Mouse (Mus musculus): Measurements from ENCODE around the gene Ly6g6c. TPM values are rescaled to one million over a fixed set of nuclear protein-coding genes. Genes with fewer than 3 reads are reported as not detected.

Gene Ly6g6c
- polyA plus RNA-seq, 1 experiment from 2014 or later, result not detected

DNA sequence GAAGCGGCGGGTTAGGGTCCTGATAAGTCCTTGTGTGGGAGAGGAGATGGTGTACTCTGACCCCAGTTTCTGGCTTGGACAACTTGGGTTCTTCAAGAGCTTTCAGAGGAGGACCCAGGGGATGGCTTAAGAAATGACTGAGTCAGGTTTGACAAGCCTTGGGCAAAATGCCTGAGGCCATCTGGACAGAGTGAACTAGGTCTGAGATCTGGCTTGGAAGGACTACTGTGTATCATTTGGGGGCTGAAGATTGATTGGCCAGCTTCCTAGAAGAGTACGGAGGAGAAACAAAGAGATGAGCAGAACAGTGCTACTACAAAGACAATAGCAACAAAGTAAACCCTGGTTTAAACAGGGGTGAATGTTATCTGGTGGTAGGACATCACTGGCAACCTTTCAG, 1.7 kb upstream of the Ly6g6c start:
- H3K4me3 ChIP-seq, result no peak overlapping the region
- H3K4me2 ChIP-seq (replicated peaks), result no peak overlapping the region
- no peak overlapping the region for H3K9ac ChIP-seq (replicated peaks)
- no peak for ATAC-seq (ENCODE audit: low FRiP score, low read depth)
- peaks cover 43% of the 10 kb centered on the region for H3K4me1 ChIP-seq
- no peaks in the 10 kb centered on the region for H3K9me3 ChIP-seq
- WGBS, result 90% methylated on average over 3 of the region's 3 CpGs
- peaks cover 32% of the 10 kb centered on the region for H3K36me3 ChIP-seq
- H3K27me3 ChIP-seq, result peaks cover 48% of the 10 kb centered on the region
- no peak overlapping the region for H3K27ac ChIP-seq (replicated peaks)

DNA sequence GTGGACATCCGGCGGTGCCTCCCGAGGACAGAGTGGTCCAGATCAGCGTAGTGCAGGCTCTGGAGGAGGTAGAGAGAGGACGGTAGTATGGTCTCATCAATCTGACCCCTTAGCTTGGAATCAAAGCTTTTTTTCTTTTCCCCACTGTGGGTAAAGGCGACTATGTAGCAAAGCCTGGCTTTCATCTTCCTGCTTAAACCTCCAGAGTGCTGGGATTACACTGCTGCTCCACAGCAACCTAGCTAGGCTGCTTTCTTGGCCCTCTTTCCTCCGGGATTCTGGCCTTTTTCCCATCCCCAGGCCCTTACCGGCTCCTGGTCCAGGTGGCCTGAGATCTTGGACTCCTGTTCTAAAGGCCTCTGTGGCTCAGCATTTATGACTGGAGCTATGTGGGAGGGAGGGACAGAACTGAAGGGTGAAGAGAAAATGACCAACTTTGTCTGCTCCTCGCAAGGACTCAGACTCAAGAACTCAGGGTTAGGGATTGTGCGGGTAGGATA, 760 bp upstream of the Ly6g6c start:
- peaks cover 41% of the 10 kb centered on the region for H3K4me1 ChIP-seq
- no peaks in the 10 kb centered on the region for H3K9me3 ChIP-seq
- no peak for ATAC-seq (ENCODE audit: low FRiP score, low read depth)
- H3K9ac ChIP-seq (replicated peaks), result peak overlapping the region; percentile 47
- peak overlapping the region; percentile 55 for H3K4me2 ChIP-seq (replicated peaks)
- peaks cover 32% of the 10 kb centered on the region for H3K36me3 ChIP-seq
- 38% methylated on average over 10 of the region's 10 CpGs for WGBS
- H3K27me3 ChIP-seq, result peaks cover 48% of the 10 kb centered on the region
- no peak overlapping the region for H3K4me3 ChIP-seq
- peak overlapping the region; percentile 22; the same call in 1 of the 2 replicates for H3K27ac ChIP-seq (replicated peaks)

DNA sequence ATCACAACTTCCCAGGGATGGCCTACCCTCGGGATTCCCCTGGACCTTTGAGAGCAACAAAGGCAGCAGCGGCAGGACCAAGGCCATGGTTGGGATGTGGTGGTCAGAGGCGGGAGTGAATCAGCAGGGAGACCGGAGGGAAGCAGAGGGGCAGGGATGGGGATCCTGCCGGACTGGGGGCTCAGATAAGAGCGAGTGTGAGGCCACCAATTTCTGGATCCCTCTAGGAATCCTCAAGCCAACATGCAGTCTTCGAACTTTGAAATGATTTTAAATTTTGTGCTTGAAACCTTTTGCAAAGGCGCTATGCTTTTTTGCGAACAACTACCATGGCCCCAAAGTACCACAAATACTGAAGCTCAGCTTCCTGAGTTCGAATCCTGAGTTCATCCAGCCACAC, 896 bp downstream of the Ly6g6c start, which contains the start of gene Mpig6b:
Gene Mpig6b (minus strand): TSS at position 101 of the 400 bp plus-strand sequence.
- ATAC-seq (ENCODE audit: low FRiP score, low read depth), result no peak
- Histone ChIP-seq H3K9ac (replicated peaks) (peak within 1 kb of the TSS; percentile 44; the same call in 1 of the 2 replicates), H3K4me1 (peaks cover 27% of the 10 kb centered on the region), H3K27ac (replicated peaks) (no peak within 1 kb of the TSS), H3K4me3 (peak within 1 kb of the TSS; percentile 31), H3K9me3 (no peaks in the 10 kb centered on the region), H3K4me2 (replicated peaks) (peak within 1 kb of the TSS; percentile 55), H3K36me3 (peaks cover 22% of the 10 kb centered on the region), H3K27me3 (peaks cover 48% of the 10 kb centered on the region)
- WGBS, result 45% methylated on average over 10 of the region's 10 CpGs

DNA sequence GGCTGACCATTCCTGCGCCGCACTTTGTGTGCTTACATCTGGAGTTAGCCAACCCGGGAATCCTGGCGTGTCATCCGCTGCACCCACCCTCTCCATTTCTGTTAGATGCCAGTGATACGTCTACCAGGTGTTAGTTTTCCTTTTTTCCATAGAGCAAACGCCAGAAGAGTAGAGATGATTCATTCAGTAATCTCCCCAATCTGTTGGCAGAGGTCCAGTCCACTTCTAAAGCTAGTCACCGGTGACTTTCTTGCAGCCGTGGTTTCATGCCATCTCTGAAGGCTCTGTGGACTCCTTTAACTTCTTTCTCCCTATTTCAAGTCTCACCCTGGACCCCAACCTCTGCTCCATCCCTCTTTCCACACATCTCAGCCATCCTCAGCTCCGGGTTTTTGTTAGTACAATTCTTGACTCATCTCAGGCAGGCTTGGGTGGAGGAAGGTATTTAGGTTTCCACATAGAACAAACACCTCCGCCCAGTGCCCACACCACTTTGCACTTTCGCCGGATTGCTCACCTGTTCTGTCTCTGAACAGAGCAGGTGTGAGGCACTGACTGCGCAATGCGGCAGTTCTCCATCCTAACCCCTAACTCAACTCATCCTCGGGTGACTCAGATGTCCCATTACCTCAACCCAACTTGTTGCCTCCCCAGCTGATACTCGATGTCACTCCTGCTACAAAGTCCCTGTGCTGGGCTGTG, 3.2 kb downstream of the Ly6g6c start:
- Histone ChIP-seq H3K27me3 (peaks cover 43% of the 10 kb centered on the region), H3K9me3 (no peaks in the 10 kb centered on the region), H3K36me3 (0 out of 2 replicates have a peak, but pooled peaks cover 2% of the 10 kb centered on the region), H3K9ac (replicated peaks) (no peak overlapping the region), H3K4me3 (no peak overlapping the region), H3K4me2 (replicated peaks) (no peak overlapping the region), H3K4me1 (peaks cover 21% of the 10 kb centered on the region), H3K27ac (replicated peaks) (no peak overlapping the region)
- 85% methylated on average over 17 of the region's 17 CpGs for WGBS
- ATAC-seq (ENCODE audit: low FRiP score, low read depth), result no peak

DNA sequence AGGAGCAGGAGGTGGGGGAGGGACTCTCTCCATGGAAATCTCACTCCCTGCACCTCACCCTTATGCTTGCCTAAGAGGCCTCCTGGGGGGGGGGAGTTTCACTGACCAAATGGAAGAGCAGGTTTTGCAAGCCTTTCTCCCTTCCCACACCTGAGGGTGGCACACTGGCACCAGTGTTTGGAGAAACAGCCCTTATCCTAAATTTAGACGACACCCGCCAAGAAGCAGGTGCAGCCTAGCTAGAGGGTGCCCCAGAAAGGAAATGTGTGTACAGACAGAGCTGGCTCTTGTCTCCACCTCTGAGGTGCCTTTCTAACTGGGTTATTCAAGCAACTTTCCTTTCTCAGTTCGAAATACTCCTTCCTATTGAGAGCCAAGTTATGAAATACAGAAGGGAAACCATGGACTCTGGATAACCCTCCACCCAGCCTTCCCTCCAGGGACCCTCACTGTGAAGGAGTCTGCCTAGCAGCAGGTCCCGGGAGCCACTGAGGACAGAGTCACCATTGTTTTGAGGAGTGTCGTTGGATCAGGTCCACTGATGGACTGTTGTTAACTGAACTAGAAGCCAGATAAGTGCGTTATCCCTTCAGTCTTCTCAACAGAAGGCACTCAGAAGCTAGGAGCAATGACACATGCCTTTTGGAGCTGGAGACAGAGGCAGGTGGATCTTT, 5.5 kb downstream of the Ly6g6c start:
- WGBS, result 67% methylated on average over 6 of the region's 6 CpGs
- no peak overlapping the region for H3K4me3 ChIP-seq
- H3K9ac ChIP-seq (replicated peaks), result no peak overlapping the region
- ATAC-seq (ENCODE audit: low FRiP score, low read depth), result no peak
- no peak overlapping the region for H3K4me2 ChIP-seq (replicated peaks)
- no peaks in the 10 kb centered on the region for H3K36me3 ChIP-seq
- no peak overlapping the region for H3K27ac ChIP-seq (replicated peaks)
- peaks cover 19% of the 10 kb centered on the region for H3K27me3 ChIP-seq
- H3K9me3 ChIP-seq, result no peaks in the 10 kb centered on the region
- peaks cover 4% of the 10 kb centered on the region for H3K4me1 ChIP-seq

DNA sequence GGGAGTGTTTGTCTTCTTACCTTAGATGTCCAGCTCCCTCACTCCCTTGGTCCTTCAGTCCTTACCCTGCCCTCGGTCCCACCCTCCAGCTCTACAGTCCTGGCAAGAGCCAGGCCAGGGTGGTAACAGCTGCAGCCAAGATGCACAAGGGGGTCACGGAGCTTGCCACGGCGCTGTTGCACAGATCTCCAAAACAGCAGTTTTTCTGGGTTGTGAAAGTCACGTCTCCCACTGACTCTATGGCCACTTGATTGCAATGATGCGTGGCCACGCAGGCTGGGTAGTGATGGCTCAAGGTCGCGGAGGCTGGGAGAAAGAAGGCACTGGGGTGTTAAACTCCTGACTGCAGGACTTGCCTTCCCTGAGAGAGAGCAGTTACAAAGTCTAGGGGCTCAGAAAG, 6.3 kb downstream of the Ly6g6c start:
- H3K36me3 ChIP-seq, result no peaks in the 10 kb centered on the region
- peaks cover 2% of the 10 kb centered on the region for H3K4me1 ChIP-seq
- no peak overlapping the region for H3K4me3 ChIP-seq
- H3K27ac ChIP-seq (replicated peaks), result no peak overlapping the region
- peaks cover 12% of the 10 kb centered on the region for H3K27me3 ChIP-seq
- H3K9me3 ChIP-seq, result no peaks in the 10 kb centered on the region
- no peak for ATAC-seq (ENCODE audit: low FRiP score, low read depth)
- H3K9ac ChIP-seq (replicated peaks), result no peak overlapping the region
- WGBS, result 84% methylated on average over 9 of the region's 9 CpGs
- H3K4me2 ChIP-seq (replicated peaks), result no peak overlapping the region

DNA sequence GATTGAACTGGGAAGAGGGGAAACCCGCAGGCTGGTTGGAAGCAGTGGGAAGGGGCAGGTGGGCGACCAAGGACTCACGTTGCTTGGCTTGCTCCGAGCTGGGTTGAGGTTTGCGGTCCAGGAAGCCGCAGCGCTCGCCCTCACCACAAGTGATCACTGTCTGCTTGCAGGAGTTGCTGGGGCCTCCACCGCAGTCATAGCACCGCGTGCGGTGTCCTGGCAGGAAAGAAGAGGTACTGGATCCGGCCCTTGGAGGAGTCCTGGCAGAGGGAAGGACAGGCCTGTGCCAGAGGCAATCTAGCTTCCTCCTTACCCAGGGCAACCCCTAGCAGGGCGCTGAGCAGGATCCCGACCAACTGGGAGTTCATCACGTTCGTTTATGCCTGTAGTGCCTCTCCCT, 8.9 kb downstream of the Ly6g6c start:
- Histone ChIP-seq H3K27ac (replicated peaks) (no peak overlapping the region), H3K4me1 (peaks cover 18% of the 10 kb centered on the region), H3K27me3 (peaks cover 7% of the 10 kb centered on the region; the same call in 1 of the 2 replicates), H3K4me2 (replicated peaks) (no peak overlapping the region), H3K9me3 (no peaks in the 10 kb centered on the region), H3K9ac (replicated peaks) (no peak overlapping the region), H3K36me3 (no peaks in the 10 kb centered on the region), H3K4me3 (no peak overlapping the region)
- 55% methylated on average over 17 of the region's 17 CpGs for WGBS
- no peak for ATAC-seq (ENCODE audit: low FRiP score, low read depth)

DNA sequence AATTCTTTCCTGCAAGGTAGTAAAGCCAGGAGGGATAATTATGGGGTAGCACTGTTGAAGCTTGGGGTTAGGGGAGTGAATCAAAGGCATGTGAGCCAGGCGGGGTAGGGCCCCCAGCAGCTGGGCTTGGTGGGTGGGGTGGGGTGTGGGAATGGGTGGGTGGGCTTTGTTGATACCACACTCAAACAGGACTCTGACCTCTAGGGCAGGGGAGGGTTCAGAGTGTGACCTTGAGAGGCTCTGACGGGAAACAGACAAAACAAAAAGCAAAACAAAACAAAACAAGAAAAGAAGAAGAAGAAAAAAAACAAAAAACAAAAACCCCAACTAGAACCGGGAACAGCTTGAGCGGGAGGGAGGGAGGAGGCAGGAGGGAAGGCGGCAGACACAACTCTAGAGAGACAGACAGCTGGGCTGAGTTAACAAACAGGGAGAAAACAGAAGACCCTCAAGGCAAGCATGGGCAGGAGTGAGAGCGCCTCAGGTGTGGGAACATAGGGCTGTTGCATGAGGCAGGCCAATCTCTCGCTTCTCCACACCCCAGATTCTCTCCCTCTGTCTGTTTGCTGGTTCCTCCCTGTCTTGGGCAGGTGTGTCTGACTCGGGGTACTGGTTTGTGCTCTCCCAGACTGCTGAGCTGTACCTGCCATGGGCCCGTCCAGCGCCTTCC, 11.5 kb downstream of the Ly6g6c start, which contains the start of gene Ly6g6e:
Gene Ly6g6e (plus strand): TSS at position 396 of the 670 bp plus-strand sequence.
- 26% methylated on average over 10 of the region's 10 CpGs for WGBS
- H3K4me2 ChIP-seq (replicated peaks), result peak within 1 kb of the TSS; percentile 42
- peak within 1 kb of the TSS; percentile 17 for H3K4me3 ChIP-seq
- no peak within 1 kb of the TSS; the same call in 1 of the 2 replicates for H3K27ac ChIP-seq (replicated peaks)
- H3K9me3 ChIP-seq, result no peaks in the 10 kb centered on the region
- H3K9ac ChIP-seq (replicated peaks), result 0 out of 2 replicates have a peak within 1 kb of the TSS, but pooled peaks have one; percentile 25
- no peaks in the 10 kb centered on the region for H3K36me3 ChIP-seq
- H3K4me1 ChIP-seq, result peaks cover 18% of the 10 kb centered on the region
- peaks cover 11% of the 10 kb centered on the region for H3K27me3 ChIP-seq
- no peak for ATAC-seq (ENCODE audit: low FRiP score, low read depth)

DNA sequence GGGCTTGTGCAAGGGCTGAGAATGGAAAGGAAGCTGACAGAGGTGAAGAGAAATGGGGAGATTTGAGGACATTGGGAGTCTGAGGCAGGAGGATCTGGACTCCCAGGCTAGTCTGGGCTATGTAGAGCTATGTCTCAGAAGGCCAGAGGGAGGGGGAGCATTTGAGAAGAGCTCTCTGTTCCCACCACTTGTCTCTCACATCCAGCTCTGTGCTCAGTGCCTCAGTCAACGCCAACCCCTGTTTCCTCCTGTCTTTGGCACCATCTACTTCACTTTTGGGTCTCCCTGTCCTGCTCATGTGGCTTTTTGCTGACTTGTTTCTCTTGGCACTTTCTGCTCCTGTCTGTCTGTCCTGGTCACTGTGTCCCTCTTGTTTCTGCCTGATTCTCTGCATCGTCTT, 12.1 kb downstream of the Ly6g6c start:
- H3K9me3 ChIP-seq, result no peaks in the 10 kb centered on the region
- peak overlapping the region; percentile 42 for H3K4me2 ChIP-seq (replicated peaks)
- 0 out of 2 replicates have a peak overlapping the region, but pooled peaks have one; percentile 17 for H3K4me3 ChIP-seq
- no peak overlapping the region for H3K27ac ChIP-seq (replicated peaks)
- WGBS, result 49% methylated on average over 2 of the region's 2 CpGs
- H3K27me3 ChIP-seq, result peaks cover 11% of the 10 kb centered on the region
- no peaks in the 10 kb centered on the region for H3K36me3 ChIP-seq
- 0 out of 2 replicates have a peak overlapping the region, but pooled peaks have one; percentile 25 for H3K9ac ChIP-seq (replicated peaks)
- peaks cover 18% of the 10 kb centered on the region for H3K4me1 ChIP-seq
- ATAC-seq (ENCODE audit: low FRiP score, low read depth), result no peak

DNA sequence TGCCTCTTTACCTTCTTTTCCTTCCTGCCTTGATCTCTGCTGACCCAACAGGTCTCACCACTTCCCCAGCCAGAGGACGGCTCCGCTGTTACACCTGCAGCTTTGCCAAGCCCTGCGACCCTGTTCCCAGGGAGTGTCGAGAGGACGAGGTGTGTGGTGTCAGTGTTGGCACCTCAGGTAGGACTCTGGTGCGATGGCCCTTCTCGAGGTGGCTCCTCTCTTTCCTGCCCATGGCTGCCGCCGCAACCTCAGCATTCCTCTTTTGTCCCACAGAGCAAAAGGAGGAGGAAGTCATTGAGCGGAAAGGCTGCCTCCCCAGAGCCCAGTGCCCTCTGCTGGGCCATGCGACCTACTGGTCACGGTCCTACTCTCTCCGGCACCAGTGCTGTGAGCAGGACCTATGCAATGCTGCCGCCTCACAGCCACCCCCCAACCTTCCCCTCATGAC, 12.6 kb downstream of the Ly6g6c start, which contains the start of gene Ly6g6d:
Gene Ly6g6d (minus strand): TSS at position 280 of the 448 bp plus-strand sequence.
- 9% methylated on average over 14 of the region's 14 CpGs for WGBS
- no peak within 1 kb of the TSS; the same call in 1 of the 2 replicates for H3K27ac ChIP-seq (replicated peaks)
- peak within 1 kb of the TSS; percentile 42 for H3K4me2 ChIP-seq (replicated peaks)
- H3K27me3 ChIP-seq, result peaks cover 11% of the 10 kb centered on the region
- H3K36me3 ChIP-seq, result no peaks in the 10 kb centered on the region
- H3K9ac ChIP-seq (replicated peaks), result 0 out of 2 replicates have a peak within 1 kb of the TSS, but pooled peaks have one; percentile 25
- ATAC-seq (ENCODE audit: low FRiP score, low read depth), result peak; percentile 44; the same call in 1 of the 2 replicates
- no peaks in the 10 kb centered on the region for H3K9me3 ChIP-seq
- peak within 1 kb of the TSS; percentile 17 for H3K4me3 ChIP-seq
- H3K4me1 ChIP-seq, result peaks cover 18% of the 10 kb centered on the region

DNA sequence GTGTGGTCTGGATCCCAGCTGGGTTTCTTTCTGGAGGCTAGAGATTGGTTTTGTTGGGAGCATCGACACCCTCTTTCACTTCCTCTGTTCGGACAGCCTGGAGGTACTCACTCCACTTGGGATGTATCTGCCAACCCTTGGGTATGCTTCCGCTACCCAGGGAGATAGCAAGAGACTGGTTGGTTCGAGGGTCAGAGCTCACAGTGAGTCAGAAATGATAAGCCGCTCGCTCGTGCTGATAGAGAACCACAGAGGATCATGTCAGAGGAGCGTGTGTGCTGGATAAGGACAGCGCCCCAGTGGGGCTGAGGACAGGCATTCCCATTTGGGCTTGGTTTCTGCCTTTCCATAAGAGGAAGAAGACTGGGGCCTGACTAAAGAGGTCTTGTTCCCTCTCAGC, 14.6 kb downstream of the Ly6g6c start:
- Histone ChIP-seq H3K27me3 (peaks cover 11% of the 10 kb centered on the region), H3K9me3 (no peaks in the 10 kb centered on the region), H3K4me1 (peaks cover 18% of the 10 kb centered on the region), H3K27ac (replicated peaks) (no peak overlapping the region), H3K36me3 (no peaks in the 10 kb centered on the region), H3K4me2 (replicated peaks) (no peak overlapping the region), H3K4me3 (no peak overlapping the region), H3K9ac (replicated peaks) (no peak overlapping the region)
- ATAC-seq (ENCODE audit: low FRiP score, low read depth), result no peak
- 74% methylated on average over 9 of the region's 9 CpGs for WGBS

All from midbrain, embryonic 12.5 days (tissue).